Mouse (Mus musculus) right cerebral cortex, adult 2 months (tissue): ENCODE results near the gene Whamm.

Source experiments
- DNase-seq, 2 experiments: peaks; one replicate each; pipeline ENCODE4 v3.0.0; 2021 to 2022; ENCODE audit warnings: low spot score in 2 of 2

The Whamm gene

DNA sequence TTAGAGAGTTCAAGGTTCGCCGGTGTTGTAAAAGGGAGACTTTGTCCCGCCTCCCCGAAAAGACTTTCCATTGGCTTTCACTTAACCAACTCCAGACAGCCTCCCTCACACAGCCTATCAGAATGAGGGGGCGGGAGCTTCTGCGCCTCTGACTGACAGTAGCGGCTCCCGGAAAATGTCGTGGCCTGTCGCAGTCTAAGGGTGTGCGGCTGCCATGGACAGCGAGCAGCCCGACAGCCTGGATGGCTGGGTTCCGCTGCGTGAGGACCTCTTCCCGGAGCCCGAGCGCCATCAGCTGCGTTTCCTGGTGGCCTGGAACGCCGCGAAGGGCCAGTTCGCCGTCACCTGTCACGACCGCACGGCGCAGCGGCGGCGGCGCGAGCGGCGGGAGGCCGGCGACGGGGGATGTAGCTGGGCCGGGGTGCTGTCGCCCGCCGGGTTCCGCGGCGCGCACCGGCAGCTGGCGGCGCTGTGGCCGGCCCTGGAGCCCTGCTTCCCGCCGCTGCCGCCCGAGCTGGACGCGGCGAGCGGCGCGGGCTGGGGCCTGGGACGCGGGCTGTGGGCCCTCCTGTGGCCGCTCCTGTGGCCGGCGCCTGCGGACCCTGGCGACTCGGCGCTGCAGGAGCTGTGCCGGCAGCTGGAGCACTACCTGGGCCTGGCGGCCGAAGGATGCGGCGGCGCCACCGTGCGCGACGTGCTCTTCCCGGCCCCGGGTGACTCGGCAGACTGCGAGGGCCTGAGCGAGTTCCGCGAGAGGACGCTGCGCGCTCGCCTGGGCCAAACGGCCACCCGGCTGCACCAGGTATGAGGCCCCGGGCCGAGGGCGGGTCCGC is at the start of gene Whamm:
TSS of gene Whamm (plus strand) at position 159 of the 833 bp plus-strand sequence.
- peak; percentile 93 to 95 for DNase-seq

DNA sequence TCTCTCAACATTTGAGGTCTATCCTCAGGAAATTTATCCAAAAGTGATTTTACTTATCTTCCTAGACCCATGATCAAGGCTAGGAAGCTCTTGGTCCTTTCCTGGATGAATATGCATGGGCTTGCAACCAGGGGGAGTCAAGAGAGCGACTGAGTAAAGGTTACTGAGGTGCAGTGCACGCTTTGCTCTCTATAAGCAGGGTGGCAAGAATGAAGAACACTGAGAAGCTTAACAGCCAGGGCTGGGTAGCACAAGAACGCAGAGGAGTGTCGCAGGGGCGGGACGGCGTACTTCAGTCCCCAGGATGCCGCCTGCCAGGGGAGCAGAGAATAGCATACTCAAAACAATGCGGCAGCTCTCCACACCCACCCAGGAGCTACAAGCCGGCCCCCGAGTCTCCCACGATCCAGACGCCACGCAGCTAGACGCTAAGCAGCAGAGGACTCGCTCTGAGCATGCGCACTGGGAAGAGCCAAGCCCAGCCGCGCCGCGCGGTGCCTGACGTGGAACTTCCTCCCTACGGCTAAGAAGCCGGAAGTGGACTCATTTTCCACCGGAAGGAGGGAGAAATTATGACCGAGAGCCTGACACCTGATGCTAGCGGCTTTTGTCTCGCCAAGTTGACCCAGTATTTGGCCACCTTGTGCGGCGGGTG is 47.9 kb upstream of the Whamm start:
- DNase-seq: peak; percentile 90

DNA sequence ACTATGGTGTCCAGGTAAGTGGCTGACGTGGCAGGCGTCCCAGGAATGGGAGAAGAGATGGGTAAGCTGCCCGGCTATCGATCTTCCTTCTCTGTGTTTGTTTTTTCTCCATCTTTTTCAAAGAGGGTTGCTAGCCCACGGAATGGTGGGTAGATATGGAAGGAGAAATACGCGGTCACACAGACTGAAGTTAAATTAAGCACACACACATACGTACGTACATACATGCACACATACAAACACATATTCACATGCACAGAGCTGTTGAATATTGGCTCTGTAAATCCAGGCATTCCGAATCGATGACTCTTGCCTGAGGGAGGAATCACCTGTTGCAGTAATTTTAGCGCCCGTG is 47.4 kb upstream of the Whamm start:
- DNase-seq: no peak

DNA sequence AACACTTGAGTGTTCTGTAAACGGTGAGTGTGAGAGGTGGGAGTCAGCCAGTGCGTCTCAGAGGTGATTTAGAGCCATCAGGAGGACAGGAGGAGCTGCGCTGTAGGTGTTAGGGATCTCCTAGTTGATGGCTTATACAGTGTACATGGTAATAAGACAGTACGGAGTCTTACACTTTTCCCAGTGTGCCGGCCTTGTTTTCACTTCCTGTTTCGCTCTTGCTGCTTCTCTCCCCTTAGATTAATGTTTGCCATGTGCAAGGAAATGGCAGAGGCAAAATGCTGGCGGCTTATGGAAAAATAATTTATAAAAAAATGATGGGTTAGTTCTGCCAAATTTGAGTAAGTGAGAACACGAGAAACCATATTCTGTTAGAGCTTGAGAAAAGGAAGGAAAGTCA is 42.1 kb upstream of the Whamm start:
- no peak for DNase-seq

DNA sequence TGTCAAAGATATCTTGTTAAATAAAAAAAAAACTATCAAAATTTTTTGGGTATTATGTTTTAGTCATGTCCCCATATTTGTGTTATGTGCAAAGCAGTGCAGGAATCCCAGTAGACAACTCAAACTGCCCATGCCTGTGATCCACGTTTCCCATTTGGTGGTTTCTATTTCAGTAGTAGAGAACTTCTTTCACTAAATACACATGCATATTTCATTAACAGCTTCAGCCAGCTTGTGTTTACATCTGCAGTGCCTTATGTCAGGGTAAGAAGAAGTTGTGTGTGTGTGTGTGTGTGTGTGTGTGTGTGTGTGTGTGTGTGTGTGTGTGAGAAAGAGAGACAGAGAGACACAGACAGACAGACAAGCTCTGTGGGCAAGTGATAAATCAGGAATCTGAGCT is 39.6 kb upstream of the Whamm start:
- no peak for DNase-seq

DNA sequence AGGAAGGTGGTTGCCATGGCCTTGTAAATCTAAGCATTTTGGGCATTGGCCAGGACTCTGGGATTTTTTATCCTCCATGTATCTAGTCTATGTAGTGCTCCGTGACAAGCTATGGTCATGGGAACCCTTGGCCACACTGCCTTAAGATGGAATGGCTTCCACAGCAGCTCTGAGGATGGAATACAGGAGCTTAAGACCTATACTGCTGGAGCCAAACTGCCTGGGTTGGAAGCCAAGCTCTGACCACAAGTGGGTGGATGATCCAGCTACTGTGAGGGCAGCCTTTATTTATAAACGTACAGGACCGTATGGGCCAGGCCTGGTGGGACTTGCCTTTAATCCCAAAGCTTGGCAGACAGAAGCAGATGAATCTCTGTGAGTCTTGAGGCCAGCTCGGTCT is 34.6 kb upstream of the Whamm start:
- no peak for DNase-seq

DNA sequence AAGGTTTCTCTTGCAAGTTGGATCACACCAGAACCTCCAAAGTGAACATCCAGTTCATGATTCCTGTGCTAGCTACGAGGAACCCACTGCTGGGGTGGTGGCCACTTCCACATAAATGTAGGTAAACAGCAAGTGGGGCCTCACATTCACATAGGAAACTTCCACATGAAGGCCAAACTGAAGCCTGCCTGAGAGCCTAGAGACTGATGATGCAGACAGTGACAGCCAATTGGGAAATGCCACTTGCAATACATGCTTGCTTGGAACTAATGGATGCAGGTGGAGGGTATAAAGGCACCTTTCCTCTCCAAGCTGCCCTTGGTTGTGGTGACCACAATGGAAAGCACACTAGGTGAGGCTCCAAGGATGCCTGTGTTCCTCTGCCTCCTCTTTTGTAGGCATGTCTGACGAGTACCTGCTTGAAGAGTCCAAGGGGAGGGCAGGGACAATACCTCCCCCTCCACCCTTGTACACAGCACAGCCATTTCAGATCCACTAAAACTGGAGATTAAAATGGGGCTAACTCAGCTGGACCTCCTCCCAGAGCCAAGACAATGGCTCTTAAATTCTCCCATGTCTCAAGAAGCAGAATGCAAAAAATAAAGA is 32.9 kb upstream of the Whamm start:
- DNase-seq: peak; percentile 34 to 55

DNA sequence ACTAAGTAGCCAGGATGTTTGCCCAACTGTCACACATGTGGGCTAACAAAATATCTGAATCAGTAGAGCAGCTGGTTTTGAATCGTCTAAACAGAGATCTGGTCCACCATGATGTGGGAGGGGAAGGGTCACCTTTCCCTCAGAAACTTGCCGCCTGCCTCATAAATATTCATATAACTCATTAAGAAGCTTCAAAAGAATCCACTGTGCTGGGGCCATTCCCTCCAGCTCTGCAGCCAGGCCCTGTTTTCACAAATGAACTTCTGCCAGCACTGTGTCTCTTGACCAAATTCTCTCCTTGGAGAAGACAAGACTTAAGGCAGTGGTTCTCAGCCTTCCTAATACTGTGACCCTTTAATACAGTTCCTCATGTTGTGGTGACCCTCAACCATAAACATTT is 31.5 kb upstream of the Whamm start:
- no peak for DNase-seq

DNA sequence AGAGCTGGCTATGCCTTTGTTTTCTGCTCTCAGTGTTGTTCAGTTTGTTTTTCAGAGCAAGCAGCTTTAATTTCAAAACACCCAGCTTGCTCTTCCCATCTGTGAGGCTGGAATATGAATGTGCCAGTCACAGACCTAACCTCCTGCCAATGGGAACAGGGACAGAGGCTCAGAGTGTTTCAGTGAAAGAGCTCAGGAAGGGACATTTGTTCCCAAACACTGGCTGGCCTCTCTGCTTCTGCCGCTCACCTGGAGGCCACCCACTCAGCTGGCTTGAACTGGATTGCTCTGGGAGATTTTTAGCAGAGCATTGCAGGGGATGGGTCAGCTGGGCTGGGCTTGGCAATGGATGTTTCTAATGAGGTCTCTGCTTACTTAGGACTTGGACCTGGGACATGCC is 30.1 kb upstream of the Whamm start:
- DNase-seq: no peak

DNA sequence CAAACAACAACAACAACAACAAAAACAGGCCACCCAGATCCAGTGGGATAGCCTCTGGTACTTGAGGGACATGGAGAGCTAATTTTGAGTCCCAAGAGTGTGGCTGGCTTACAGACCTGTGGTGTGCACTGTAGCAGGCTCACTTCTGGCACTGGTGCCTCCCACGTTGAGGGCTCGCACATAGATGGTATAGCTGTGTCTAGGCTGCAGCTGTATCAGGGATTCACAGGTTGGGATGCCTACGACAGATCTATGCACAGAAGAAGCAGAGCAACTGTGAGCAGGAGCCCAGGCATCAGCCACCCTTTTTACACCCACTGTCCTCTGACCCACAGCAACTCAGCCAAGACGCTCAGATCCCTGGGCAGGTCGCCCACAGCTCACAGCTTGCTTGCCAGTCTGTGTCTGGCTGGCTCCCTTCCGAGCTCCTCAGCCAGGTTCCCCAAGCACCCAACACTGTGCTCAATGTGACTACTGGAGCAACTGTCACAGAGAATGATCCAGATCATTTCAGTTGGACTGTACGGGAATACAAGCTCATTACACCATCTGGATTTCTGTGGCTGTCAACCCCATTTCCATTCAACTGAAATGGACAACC is 29.0 kb upstream of the Whamm start:
- DNase-seq: peak; percentile 41 to 78

DNA sequence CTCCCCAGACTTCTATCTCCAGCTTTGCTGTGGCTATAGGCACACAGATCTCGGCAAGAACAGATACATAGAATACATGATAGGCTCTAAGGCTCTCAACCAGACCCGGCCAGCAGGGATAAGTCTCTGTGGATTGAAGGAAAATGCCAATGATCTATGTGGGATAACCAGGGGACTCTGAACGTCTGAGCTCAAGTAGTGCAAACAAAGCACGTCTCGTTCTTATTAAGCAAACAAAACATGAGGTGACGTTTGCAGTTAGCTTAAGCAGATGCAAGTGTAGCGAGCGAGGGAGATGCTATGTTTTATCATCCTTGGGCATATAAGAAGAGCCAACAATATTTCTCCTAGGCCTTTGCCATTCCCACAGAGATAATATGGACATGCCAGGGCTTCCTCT is 28.1 kb upstream of the Whamm start:
- DNase-seq: no peak

DNA sequence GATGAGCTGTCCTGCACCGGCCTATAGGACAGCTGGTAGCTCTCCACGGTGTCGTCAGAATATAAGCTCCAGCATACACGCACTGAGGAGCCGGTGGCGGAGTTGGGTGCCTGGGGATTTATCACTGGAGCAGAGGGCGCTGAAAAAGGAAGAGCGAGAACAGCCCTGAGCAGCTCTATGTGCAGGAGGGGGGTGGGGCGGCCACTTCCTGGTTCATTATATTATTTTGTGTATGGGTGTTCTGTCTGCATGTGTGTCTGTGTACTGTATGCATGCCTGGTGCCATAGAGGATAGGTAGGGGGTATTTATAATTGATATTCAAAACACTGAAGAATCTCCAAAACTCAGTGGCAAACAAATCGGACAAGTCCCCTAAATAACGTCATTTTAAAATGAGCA is 22.2 kb upstream of the Whamm start:
- DNase-seq: no peak

DNA sequence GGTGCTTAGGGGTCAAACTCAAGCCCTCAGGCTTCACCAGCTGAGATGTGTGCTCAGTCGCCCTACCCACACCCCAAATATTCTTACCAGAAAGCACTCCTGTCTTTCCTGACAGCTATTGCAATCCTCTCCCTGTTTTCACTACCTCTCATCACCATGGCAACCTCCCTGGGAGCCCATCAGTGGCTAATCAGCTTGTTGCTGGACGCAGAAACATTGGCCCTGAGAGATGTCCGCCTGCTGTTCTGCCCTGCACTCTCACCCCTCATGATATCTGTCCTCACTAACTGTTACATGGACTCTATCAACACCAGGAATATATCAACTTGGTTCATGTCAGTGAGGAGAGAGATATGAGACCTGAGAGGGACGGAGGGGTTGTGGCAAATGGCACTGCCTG is 17.5 kb upstream of the Whamm start:
- DNase-seq: no peak

DNA sequence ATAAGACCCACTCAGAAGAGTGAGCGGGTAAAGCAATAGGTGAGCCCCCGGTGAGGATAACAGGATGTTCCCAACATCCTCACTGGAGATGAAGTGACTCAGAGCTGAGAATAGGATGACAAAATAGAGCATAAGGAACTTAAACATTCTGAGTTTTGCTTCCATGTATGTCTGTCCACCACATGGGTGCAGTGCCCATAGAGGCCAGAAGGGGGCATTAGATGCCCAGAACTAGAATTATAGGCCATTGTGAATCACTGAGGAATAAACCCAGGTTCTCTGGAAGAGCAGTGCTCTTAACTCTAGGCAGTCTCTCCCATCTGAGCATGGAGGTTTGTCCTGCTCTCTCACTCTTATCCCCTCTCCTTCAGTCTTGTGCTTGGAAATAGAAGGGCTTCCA is 16.7 kb upstream of the Whamm start:
- no peak for DNase-seq

DNA sequence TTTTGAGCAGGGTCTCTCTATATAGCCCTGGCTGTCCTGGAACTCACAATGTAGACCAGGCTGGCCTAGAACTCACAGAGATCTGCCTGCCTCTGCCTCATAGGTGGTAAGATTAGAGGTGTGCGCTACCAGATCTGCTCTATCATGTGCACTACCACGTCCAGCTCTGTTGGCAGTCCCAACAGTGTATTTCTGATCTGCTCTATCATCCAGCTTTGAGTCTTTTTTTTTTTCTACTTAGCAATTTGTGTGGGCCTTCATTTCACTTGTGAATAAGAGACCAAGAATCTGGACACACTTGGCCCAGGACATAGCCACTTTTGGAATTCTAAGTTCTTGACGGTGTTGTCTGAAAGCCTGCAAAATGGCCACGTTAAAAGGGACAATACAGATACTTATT is 14.2 kb upstream of the Whamm start:
- DNase-seq: no peak

DNA sequence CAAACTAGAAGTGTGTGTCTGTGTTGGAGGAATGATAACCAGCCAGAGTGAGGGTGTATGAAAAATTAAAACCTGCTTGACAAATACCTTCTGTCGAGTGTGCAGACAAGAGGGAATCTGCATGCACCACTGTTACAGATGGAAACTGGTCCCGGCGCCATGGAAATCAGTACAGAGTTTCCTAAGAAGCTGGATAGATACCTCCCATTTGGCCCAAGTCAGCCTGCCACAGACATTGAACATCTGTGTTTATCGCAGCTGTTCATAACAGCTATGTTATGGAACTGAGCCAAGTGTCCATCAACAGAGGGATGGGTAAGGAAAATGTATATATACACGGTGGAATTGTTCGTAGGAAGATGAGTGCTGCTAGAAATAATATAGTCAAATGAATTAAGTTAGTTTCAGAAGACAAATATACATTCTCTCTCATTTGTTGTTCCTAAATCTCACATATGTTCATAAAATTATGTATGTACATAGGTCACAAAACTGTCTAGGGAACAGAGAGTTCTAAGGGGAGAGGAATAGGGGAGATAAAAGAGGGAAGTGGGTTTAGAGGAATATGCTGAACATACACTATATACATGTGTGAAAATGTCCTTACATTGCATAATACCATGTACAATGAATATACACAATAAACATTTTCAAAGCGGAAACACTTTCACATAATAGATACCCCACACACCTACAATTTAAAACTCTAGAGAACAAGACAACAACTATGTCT is 13.6 kb upstream of the Whamm start:
- no peak for DNase-seq

DNA sequence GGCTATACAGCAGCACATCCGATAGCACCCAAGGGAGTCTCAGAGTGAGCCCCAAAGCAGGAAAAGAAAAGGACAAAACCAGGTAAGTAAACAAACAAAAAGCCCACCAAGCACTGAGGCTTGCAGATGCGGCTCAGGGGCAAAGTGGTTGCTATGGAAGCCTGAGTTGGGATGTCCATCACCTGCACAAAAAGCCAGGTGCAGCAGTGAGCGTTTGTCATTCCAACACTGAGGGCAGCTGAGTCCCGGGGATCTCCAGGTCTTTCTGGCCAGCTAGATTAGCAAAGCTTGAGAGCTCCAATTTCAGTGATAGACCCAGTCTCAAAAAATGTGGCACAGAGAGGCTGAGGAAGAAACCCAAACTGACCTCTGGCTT is 13.1 kb upstream of the Whamm start:
- DNase-seq: no peak

DNA sequence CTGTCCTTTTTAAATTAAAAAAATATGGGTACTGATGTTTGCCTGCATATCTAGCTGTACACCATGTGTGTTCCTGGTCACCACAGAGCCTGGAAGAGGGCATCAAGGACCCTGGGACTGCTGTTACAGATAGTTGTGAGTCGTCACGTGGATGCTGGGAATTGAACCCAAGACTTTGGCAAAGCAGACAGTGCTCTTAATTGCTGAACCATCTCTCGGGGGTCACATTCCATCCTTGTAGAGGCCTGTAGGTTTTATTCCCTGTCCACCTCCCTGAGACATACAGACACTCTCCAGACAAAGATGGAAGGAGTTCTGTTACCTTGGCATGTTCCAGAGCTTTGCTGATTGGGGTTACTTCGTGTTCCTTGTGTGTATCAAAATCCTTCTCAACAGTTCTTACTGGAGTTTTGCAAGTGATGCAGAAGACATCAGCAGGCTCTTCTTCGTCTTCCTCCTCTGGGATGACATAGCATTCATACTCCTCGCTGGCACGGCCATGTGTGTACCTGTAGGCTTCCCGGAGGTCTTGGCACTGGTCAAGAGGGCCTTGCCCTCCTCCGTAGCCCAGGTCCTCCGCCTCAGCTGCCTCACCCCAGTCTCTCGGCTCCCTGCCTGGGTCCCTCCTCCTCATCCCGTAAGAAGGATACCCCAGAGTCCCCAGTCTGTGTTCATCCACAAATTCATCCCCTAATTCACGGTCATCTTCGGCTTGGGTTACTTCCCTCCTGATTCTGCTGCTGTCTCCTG is 11.7 kb upstream of the Whamm start:
- DNase-seq: no peak

DNA sequence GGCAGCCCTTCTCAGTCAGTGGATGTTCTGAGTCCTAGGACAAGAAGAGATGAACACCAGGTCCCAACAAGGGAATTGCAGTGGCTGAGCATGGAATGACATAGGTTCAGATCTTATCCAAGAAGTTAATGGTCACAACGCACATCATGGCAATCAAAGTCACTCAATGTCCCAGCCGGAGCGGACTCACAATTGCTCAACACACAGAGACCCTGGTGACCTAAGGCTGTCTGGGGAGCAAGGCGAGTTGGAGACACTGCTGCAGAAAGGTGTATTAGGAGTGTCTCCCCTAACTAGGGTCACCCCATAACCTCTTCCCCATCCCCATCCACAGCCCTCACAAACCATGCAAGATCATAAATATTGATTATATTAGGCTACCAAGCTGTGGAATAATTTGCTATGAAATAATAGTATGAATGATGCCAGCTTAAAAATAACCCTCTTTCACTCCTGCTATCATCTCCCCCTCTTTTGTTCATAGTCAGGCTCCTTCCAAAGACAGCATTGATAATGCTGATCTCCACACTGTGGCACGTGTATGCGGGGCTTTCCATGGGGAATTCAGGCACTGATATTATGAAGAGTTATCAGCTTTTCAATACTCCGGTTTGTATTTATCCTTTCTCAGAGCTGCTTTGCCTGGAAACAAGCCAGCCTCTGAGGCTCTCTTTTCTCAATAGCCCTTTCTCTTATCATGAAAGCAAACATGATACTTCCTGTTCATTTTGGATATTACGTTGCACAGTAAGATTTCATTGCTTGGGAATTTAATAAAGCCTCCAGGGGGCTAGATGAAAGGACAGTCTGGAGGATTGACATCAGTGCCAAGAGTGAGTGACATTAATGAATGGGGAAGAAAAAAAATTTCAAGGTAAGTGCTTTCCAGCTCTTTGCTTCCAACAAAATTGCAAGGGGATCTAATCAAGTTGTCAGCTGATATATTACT is 10.7 kb upstream of the Whamm start:
- DNase-seq: no peak

DNA sequence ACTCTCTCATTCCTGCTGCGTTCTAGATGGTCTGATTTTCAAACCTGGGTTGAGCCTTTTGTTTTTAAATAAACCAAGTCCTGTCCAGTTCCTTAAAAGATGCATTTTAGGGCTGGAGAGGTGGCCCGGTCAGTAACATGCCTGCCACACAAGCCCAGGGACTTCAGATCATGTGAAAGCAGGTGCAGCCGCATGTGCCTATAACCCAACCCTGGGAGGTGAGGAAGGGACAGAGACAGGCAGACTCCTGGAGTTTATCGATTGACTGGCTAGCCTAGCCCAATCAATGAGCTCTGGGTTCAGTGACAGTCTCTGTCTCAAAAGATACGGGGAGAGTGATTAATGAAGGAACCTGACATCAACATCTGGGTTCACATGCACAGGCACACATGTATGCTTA is 9.9 kb upstream of the Whamm start:
- no peak for DNase-seq
